Mouse (Mus musculus): ENCODE data around the gene Gm16867.
"Not testable (repeated sequence)": the region's sequence is repeated elsewhere in the genome, so short reads cannot be mapped to it uniquely, and the experiment has no call there.

Gm16867 gene

GRCm38 (mm10) chr14:69464465-69464864, 38.7 kb downstream of the Gm16867 start:
- not testable (repeated sequence) for DNase-seq

DNA sequence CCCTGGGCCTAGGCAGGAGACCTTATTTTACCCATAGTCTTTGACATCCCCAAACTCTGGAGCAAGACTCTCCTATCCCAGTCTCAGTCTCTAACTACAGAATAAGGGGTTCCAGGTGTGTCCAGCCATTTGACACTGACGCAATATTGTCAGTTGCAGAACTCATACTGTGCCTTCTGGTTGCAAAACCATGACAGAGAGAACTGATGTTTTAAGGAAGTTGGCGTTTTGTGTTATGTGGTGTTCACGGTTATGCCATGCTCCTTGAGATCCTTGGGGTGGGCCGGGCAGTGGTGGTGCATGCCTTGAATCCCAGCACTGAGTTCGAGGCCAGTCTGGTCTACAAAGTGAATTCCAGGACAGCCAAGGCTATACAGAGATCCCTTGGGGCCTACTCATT, 45.5 kb downstream of the Gm16867 start:
- not testable (repeated sequence) for DNase-seq

DNA sequence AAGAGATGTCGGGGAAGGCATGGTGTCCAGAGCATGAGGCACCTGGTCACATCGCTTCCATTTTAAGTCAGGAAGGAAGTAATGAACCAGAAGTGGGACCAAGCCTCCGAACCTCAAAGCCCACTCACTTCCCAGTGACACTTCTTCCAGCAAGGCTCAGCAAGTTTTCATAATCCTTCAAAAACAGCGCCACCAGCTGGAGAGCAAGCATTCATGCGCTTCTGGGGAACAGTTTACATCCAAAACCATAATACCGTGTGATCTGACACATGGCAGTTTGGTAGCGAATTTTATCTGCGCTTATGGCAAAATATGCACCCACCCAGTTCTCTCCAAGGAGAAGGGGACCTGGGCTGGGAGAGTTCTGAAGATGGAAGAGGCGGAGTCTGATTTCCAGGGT, 48.5 kb downstream of the Gm16867 start:
- DNase-seq: not testable (repeated sequence)

GRCm38 (mm10) chr14:69448845-69449244, 54.3 kb downstream of the Gm16867 start:
- DNase-seq: not testable (repeated sequence)

GRCm38 (mm10) chr14:69447006-69447405, 56.2 kb downstream of the Gm16867 start:
- not testable (repeated sequence) for DNase-seq

DNA sequence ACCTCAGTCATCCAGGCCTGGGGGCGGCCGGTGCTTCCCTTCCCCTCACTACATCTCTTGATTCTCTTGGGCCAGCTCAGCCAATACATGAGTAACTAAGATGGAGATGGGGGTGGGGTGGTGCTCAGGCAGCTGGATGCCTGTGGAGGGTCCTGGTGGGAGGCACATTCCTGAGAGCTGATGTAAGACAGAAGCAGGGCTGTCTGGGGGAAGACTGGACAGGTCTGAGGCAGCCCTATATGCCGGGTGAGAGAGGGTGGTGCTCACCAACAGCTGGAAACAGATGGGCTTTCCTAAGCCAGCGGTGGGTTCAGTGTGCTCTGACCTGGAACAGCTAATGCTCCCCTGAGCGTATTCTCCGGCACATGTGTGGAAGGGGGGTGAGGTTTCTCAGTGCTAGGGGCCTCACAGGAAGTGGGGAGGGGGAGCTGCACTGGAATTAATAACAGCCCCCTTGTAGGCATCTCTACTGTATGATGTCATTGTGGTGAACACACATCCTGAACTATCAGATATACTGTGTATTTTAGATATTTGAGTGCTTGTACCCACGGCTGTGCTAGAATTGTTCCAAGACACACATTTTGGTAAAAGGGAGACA, 60.0 kb downstream of the Gm16867 start:
- DNase-seq: not testable (repeated sequence)

GRCm38 (mm10) chr14:69440955-69441354, 62.2 kb downstream of the Gm16867 start:
- DNase-seq: not testable (repeated sequence)

GRCm38 (mm10) chr14:69438678-69439214, 64.4 kb downstream of the Gm16867 start:
- DNase-seq: not testable (repeated sequence)

DNA sequence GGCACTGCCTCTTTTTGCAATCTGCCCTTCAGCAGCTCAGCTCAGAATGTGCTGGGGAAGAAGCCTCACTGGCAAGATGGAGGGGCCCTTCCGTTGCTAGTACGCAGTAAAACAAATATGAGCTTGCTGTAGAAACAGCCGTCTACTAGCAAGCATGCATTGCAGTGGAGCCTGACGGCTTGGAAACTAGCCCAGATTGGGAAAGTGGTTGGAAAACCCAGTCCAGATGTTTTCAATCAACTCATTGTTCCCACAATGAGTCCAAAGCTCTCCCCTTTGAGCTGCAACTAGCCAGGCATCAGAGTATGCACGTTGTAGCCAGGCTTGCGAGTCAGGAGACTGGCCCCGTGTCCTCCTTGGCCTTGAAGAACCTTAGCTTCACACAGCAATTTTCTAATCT, 82.2 kb downstream of the Gm16867 start:
- DNase-seq: not testable (repeated sequence)

DNA sequence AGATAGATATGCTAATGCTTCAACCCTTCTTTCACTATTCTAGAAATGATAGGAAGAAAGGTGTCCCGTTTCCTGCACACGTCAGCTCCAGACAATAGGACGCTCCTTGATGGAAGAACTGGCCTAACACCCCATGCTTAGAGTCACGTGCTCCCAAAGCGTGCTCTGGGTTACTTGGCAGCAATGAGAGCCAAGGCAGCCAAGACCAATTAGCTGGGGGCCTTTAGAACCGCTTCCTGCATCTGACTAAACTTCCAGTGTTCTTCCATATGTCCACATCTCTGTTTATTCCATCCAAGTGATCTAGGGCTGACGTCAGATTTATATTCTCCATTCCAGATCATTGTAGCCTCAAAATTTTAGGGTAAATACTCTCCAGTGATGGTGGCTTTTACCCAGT, 85.6 kb downstream of the Gm16867 start:
- DNase-seq: not testable (repeated sequence)

Data from right cerebral cortex, postnatal 4 days (tissue).